Mouse (Mus musculus) thymus, adult 2 months (tissue): ENCODE results near the gene Rbfox2.

Experiments used
- CTCF ChIP-seq: fragments of 200-500 bp; IDR thresholded peaks from 2 replicates; pipeline ENCODE4 v1.5.1; 2012; ENCODE audit warnings: mild to moderate bottlenecking, control low read depth, low read length, moderate library complexity, borderline replicate concordance; ENCODE audit not compliant: control insufficient read depth, poor library complexity, insufficient read depth; ENCODE audit errors: extremely low read depth
- POLR2A ChIP-seq: fragments of 200-500 bp; IDR thresholded peaks from 2 replicates; pipeline ENCODE4 v1.6.1; 2012; ENCODE audit warnings: mild to moderate bottlenecking, low read length, control low read depth, moderate library complexity; ENCODE audit not compliant: control insufficient read depth, poor library complexity, insufficient read depth; ENCODE audit errors: extremely low read depth

GRCm38 (mm10) chr15:77151816-77152215 lies 155.0 kb downstream of the Rbfox2 start:
- no peak for TF ChIP-seq POLR2A
- no peak for TF ChIP-seq CTCF
